Mouse (Mus musculus) MN1 (cell line): ENCODE measurements around the gene Loxl1.
A peak's percentile ranks its signal among the peaks of the same experiment; 100 is the strongest.
"Not testable (repeated sequence)": the region's sequence is repeated elsewhere in the genome, so short reads cannot be mapped to it uniquely, and the experiment has no call there.

Experiments used
- DNase-seq: peaks from one replicate; pipeline ENCODE4 v3.0.0-alpha.2; 2016; ENCODE audit warnings: low spot score

Loxl1 gene

DNA sequence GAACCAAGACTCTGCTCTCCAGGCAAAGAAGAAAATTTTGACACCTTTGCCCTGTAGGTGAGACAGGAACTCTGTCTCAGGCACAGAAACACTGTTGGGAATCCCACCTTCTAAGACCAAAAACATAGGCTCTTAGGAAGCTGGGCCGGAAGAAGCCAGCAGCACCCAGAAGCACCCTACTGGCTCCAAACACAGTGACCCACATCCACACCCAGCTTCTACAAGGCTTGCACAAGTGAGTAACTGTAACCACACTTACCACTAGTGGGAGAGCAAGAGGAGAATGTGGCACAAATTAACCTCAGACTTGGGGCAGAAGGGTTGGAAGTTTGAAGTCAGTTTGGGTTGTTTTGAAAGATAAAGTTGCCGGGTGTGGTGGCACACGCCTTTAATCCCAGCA lies 37.2 kb downstream of the Loxl1 start:
- no peak for DNase-seq

DNA sequence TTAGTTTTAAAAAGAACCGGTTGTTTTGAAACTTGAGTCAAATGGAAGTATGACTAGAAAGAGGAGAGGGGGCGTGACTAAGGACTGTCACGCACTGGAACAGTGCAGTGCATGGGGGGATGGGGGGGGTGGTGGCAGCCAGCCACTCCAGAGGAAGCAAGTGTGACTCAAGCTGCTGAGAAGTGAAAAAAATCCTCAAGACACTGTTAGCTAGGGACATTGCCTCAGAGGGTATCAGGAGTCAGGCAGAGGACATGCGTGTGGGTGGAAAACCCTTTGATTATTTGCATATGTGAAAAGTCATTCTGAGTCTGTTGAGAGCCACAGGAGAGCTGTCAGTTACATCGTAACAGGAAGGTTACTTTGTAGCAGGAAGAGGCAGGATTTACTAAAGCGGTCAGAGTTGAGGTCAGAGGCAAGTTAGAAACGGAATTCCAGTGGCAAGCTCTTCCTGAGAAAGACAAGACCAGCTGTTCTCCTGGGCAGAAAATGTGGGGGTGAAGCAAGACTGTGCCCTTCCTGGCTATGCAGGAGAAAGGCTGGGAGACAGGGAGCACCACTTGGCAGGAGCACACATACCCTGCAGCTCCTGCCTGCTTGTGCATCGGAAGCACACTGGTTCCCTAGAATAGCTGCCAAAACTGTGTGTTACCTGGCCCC lies 37.7 kb downstream of the Loxl1 start:
- DNase-seq = peak; percentile 58

DNA sequence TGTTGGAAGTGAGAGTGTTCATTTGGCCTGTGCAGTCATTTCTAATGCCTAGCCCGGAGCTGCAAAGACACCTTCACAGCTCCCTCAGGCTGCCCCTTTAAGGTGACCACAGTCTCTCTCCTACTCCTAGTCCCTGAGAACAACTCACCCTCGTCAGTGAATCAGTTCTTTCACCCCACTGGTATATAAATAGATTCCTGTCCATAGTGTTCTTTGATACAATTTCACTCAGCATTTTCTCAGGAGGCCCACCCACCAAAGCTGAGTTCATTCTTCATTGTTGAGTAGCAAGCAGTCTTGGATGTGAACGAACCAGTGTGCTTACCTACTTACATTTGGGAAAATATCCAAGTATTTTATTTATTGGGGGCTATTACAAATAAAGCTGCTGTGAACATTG lies 38.4 kb downstream of the Loxl1 start:
- DNase-seq = no peak

DNA sequence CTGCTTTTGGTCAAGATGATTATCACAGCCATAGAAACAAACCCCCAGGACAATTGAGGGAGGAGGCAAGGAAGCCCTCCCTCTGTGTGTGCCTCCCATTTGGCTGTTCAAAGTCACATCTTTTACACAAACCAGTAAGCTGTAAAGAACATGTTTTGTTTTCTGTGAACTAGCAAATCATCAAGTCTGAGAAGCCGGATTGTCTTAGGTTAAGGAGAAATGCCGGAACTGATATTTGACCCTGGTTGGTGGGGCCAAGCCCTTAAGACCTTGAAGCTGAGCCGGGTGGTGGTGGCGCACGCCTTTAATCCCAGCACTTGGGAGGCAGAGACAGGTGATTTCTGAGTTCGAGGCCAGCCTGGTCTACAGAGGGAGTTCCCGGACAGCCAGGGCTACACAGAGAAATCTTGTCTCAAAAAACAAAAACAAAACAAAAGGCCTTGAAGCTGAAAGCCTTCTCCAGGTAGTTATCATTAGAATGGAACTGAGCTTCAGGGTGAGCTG lies 38.8 kb downstream of the Loxl1 start:
- DNase-seq = no peak

DNA sequence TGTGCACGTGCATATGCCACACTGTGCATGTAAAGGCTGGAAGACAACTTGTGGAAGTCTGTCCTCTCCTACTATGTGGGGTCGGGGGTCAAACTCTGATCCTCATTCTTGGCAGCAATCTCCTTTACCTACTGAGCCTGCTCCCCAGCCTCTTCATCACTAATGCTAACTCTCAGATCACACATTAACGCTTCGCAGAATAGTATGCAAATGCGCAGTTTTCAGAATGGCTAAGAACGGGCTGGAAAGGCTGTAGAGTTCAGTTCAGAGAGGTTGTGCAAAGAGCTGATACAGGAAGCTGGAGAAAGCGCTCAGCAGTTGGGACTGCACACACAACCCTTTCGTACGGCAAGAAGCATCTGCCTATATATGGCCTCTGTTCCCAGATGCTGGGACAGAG lies 40.1 kb downstream of the Loxl1 start:
- DNase-seq = no peak

DNA sequence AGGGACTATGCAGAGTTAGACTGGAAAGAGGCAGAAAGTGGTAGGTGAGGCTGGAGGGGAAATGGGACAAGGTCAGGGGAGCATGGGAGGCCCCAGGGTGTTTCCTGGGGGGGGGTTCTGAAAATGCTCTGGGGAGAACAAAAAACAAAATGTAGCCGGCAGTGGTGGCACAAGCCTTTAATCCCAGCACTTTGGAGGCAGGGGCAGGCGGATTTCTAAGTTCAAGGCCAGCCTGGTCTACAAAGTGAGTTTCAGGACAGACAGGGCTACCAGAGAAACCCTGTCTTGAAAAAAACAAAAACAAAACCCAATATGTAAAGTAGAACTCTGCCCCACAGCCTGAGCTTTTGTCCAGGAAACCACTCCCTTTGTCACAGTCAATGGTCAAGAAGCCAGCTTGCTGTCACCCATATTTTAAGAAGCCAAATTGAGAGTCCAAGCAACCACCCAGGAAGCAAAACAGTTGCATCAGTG lies 40.9 kb downstream of the Loxl1 start:
- no peak for DNase-seq

DNA sequence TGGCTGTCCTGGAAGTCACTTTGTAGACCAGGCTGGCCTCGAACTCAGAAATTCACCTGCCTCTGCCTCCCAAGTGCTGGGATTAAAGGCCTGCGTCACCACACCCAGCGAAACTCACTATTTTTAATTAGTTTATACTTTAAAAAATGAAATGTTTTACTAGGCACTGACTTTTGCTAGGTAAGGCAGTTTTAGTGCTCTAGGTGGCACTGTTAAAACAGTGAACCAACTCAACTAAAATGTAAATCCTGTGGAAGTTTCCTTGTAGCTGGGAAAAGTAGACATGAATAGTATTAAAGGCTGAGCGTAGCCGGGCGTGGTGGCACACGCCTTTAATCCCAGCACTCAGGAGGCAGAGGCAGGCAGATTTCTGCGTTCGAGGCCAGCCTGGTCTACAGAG lies 41.4 kb downstream of the Loxl1 start:
- not testable (repeated sequence) for DNase-seq

DNA sequence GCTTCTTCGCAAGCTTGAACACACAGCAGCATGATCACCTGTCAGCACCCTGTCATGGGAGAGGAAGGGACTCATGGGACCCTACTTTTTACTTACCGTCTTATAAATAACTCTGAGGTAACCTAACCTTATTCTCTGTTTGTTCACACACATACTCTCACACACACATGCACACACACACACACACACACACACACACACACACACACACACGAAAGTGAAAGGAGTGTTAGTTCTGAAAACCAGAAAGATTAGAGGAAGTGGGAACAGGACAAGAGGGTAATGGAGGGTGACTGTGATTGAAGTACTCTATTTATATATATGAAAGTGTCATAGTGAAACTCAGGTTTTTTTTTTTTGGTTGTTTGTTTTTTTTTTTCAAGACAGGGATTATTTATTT lies 41.9 kb downstream of the Loxl1 start:
- DNase-seq = no peak

DNA sequence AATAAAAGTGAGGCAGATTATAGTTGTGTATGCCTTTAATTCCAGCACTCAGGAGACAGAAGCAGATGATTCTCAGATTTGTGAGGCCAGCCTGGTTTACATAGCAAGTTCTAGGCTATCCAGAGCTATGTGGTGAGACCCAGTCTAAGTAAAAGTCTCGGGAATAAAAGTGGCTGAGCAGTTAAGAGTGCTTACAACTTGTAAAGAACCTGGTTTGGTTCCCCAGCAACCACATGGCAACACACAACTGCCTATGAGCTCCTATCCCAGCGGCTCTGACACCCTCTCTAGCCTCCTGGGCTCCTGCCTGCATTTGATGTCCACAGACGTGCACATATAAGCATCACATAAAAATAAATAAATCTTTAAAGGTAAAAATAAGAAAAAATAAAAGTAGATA lies 42.9 kb downstream of the Loxl1 start:
- DNase-seq = no peak

DNA sequence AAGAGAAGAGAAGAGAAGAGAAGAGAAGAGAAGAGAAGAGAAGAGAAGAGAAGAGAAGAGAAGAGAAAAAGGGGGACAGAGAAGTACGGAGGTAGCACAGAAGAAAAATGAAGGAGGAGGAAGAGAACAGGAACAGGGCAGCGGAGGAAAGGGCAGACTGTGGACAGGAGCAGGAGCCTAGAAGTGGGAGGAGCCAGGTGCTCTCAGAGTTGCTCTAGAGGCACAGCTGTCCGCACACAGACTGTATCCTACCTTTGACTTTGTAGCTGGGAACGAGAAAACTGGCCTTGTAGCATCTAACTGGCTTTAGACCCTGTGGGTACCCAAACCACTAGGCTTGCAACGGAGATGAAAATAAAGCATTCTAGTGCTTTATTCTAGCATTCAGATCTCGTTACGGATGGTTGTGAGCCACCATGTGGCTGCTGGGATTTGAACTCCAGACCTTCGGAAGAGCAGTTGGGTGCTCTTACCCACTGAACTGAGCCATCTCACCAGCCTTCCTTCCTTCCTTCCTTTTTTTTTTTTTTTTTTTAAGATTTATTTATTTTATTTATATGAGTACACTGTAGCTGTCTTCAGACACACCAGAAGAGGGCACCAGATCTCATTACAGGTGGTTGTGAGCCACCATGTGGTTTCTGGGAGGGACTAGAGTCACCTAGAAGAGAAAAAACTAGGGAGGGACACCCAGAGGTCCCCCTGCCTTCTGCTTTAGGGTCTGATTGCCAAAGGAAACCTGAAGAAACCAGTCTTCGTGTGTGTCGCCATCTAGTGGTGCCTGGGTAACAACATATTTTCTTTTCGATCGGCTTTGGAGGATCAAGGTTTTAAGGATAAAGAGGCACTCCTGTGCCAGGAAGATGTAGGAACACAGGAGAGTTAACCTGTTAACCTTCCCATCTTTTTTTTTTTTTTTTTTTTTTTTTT lies 44.3 kb downstream of the Loxl1 start:
- peak; percentile 65 for DNase-seq

DNA sequence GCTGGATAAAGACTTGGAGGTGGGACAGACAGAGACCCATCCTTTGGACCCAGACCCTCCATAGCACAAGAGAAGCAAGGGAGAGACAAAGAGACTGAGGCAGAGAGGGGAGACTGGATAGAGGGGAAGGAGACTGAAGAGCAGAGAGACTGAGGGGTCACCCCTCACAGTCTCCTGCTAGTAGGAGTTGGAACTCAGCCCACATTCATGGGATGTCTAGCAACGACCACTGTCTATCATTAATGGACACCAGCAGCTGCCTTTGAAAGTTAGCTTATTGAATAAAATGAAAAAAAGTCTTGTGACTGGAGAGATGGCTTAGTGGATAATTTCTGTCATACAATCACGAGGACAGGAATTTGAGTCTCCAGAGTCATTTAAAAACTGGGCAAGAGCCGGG lies 45.9 kb downstream of the Loxl1 start:
- no peak for DNase-seq

DNA sequence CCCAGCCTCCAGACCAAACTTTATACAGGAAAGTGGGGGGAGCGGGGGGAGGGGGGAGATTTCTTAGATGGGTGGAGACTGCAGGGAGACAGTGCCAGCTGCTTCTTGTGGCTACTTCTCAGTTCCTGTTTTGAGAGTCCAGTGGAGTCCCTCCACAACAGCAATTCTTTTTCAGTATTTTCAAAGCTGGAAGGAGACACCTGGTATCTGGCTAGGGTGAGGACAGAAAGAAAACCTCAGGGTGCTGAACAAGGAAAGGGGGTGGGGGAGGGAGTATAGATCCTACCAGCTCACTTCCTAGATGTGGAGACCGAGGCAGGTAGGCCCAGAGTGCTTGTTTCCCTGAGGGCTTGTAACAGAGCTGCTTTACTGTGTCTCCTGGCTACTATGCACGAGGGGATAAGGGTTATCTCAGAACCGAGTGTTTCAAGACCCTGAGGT lies 46.4 kb downstream of the Loxl1 start:
- no peak for DNase-seq

DNA sequence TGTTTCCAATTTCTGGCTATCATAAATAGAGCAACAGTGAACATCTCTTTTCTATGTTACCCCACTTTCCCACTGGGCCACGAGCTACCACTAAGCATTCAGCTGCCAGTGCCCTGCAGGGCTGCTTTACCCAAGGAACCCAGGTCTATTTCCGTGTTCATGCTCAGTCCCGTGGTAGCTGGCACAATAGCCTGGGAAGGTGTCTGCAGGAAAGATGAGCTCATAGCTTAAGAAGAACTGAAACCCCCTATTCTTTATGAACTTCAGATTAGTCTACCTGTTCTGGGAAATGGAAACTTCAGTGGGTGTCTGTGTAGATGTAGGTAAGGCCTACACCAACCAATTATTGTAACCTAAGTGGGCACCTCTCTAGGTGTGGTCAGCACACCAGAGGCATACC lies 47.6 kb downstream of the Loxl1 start:
- no peak for DNase-seq

DNA sequence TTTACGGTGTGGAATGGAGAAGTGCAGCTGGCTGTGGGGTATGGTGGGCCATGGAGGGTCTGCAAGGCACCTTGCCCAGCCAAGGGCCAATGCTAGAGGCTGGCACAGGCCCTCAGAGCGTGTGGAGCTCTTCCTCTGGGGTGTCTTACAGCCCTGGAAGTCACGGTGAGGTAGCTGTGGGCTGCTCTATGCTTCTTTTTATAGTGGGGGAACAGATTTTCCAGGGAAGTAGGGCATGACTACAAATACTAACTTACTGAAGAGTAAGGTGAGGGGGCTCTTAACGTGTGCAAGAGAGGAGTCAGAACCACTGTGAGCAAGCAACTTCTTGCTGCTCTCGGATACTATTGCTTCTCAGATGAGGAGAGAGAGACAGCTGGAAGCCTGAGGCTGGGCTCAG lies 50.5 kb downstream of the Loxl1 start:
- DNase-seq = no peak

DNA sequence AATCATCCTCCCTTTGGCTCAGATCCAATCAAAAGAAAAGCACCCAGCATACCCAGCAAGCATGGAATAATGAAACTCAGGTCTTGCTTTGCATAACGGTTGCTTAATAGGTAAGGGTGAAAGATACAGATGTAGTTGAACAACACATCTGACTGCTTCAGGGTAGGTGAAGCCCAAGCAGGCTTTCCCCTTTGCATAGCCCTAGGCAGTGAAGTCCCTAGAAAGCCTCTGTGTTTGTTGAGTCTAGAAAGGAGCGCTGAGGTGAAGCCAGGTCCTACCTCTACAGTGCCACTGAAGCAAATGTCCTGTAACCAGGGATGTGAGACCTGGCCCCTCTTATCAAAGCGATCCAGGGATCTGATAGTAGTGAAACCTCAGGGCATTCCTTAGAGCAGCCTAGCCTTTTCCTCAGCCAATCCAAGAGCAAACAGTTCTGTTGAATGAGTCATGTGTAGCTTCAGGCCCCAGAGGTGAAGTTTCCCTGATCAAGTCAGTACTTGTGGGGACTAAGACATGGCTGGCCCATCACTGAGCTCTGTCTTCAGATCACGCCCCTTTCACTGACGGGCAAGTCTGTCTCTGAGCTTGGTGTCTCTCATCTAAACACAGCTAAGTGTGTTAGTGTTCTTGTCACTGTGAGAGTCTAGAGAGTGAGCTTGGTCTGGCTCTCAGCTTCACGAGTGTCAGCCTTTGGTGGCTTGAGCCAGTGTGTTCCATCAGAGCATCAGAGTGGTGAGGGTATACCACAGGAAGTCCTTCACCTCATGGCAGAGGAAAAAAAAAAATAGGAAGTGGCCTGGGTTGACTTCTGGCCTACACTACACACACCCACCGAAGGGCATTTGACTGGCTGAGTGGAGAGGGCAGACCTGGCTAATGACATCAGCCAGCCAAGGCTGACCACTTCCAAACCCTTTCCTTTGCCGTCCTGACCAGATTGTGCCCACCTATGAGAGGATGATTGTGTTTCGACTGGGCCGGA lies 57.0 kb downstream of the Loxl1 start:
- no peak for DNase-seq

DNA sequence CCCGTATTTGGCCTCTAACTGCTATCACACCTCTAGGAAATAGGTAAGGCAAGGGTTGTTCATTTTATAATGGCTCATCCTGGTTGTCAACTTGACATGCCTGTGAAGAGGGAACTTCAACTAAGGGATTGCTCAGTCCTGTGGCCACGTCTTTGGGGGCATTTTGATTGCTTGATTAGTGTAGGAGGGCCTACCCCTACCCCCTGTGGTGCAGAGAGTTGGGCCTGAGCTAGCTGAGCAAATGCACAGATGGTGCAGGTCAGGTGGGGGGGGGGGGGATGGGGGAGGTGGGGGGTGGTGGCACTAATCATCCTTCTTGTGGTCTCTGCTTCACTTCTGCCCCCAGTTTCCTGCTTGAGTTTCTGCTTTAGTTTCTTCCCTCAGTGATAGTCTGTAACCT lies 57.9 kb downstream of the Loxl1 start:
- no peak for DNase-seq

DNA sequence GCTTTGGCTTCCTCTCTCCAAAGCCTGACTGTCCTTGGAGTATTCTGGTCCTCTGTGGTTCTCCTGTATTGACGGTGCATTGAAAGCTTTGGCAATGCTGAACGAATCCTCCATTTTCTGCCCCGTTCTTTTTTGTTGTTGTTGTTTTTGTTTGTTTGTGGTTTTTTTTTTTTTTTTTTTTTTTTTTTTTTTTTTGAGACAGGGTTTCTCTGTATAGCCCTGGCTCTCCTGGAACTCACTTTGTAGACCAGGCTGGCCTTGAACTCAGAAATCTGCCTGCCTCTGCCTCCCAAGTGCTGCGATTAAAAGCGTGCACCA lies 59.2 kb downstream of the Loxl1 start:
- not testable (repeated sequence) for DNase-seq

DNA sequence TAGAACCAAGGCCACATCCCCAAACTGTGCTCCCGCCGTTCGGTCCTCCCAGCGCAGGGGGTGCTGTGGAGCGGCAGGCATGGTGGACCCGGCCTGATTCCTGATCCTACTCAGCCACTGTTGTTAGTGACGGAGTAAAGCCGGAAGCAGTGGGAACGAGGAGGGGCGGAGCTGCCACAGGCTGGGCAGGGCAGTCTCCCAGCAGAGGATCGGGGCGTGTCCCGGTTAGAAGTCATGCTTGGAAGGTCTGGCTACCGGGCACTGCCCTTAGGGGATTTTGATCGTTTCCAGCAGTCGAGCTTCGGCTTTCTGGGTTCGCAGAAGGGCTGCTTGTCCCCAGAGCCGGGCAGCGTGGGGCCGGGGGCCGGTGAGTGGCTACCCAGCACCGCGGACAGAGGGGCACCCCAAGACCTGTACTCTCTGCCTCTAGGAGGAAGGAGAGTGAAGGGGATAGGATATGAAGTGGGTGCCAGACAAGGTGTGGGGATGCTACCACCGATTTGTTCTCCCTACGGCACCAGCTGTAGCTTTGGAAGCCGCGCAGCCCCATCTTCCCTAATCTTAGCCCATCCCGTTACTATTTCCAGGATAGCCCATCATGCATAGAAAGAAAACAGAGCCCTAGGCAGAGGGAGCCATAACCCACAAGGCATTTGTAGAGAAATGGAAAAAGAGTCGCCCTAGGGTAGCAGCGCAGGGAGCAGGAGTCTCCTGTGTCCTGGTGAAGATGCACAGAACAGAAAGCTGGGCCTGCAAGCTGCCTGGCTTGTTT lies 59.8 kb downstream of the Loxl1 start, which contains the start of gene Stoml1:
Gene Stoml1 (plus strand): TSS at position 132 of the 772 bp plus-strand sequence.
- DNase-seq = peak; percentile 95

DNA sequence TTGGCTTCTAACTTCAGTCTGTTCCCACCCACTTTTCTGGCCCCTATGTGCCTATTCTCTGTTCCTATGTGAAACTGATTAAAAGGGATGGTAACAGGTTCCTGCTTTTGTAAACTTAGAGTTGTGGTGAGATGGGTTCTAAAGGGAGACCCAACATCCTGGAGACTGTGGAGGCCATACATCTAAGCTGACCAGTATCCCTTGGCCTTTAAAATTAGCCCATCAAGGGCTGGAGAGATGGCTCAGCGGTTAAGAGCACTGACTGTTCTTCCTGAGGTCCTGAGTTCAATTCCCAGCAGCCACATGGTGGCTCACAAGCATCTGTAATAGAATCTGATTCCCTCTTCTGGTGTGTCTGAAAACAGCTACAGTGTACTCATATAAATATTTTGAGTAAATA lies 62.3 kb downstream of the Loxl1 start:
- not testable (repeated sequence) for DNase-seq

DNA sequence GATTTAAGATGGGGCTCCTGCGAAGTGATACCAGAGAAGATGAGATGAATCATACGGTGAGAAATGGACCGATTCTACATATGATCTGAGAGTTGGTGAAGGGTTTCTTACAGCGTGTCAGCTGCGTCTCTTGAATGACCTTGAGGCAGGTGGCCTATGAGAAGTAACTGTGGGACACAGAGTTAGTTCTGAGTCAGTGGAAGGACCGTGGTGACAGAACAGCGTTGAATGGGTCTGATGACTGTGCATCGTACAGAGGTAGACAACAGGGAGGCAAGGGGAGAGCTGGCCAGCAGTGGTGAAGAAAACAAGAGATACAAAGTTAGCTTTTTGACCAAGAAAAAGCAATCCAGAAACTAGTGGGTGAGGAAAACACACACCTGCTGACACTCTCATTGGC lies 62.7 kb downstream of the Loxl1 start:
- no peak for DNase-seq

DNA sequence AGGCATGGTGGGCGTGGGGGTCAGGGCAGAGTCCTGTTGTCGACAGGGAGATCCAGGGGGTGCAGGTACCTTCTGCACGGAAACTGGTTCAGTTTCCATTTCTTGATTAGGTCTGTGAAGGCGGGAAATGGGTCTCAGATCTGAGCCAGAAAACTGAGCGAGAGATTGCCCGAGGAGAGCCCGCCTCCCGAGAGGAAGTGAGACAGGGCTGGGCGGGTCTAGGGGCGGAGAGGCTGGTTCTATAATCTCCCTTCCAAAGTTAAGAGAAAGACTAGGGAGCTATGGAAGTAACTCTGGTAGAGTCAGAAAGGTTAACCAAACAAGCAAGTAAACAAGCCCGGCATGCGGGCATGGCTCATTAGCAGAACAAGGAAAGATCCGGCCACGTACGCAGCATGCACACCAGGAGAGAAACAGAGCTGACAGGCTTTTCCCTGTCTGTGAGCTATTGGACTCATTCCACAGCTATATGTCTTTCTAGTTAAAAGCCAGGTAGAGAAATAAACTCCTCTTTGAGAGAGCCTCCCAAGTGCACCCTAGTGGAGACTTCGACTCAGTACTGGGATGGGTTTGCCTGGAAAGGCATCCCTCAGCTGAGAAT lies 63.3 kb downstream of the Loxl1 start, which contains the start of gene Pml:
Gene Pml (minus strand): TSS at position 195 of the 601 bp plus-strand sequence.
- peak; percentile 68 for DNase-seq
